Mouse (Mus musculus): ENCODE results near the gene Mrpl52. TPM values are rescaled to one million over a fixed set of nuclear protein-coding genes. Genes with fewer than 3 reads are reported as not detected.

Mrpl52 gene
- total and polyA plus RNA-seq, 3 experiments = 115 to 168 (median 129) TPM

DNA sequence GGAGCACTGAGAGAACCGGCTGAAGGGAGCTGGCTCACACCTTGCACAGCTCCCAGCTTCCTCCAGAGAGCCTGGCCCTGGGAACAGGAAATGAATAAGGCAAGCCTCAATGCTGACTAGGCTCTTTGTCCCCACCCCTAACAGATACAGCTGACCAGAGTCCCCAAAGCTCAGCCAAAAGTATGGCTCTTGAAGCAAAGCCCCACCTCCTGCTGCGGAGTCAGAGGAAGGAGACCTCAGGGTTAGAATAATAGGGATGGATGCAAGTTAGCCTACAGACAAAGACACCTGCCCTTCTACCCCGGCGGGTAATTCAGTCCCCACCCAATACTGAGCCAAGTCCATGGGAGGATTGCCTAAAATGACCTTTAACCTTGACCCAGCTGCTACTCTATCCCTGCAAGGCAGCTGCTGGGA lies 43.3 kb upstream of the Mrpl52 start:
- DNase-seq = peak in 1 of 2 experiments; percentile 48
- Histone ChIP-seq H3K36me3 (ENCODE audit: control insufficient read depth, insufficient read depth, low read length) (no peaks in the 10 kb centered on the region), H3K79me2 (replicated peaks; ENCODE audit: control insufficient read depth, insufficient read depth, low read length) (no peaks in the 10 kb centered on the region), H3K27ac (no peak overlapping the region), H3K4me3 (no peak overlapping the region), H3K4me1 (ENCODE audit: control insufficient read depth, insufficient read depth, low read length) (0 out of 2 replicates have a peak, but pooled peaks cover 1% of the 10 kb centered on the region), H3K9ac (ENCODE audit: low read depth, low read length) (no peak overlapping the region), H3K27me3 (ENCODE audit: control insufficient read depth, insufficient read depth, low read length) (no peaks in the 10 kb centered on the region)
- intact Hi-C loops (cut with DNase I) = no loop called here
- TF ChIP-seq EP300 (IDR thresholded peaks at IDR 0.05; ENCODE audit: insufficient read depth, low read depth, low read length) (no peak), POLR2A (IDR thresholded peaks at IDR 0.05; ENCODE audit: insufficient read depth, low read depth, low read length) (no peak)
- 22% methylated on average over 4 of the region's 4 CpGs for WGBS

DNA sequence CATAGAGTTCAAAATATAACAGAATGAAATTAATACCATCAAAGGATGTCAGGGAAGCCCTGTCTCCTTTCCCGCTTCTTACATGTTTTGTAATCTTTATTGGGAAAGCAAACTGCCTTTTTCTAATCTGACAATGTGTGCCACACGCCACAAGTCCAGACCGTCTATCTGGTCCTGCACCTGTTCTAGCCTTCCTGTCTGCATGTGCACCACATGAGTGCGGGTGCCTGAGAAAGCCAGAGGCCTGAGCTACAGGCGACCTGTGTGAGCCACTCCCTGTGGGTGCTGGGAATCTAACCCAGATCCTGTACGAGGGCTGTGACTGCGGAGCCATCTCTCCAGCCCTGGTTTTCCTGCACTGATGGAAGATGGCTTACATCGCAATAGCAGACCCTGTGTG lies 42.3 kb upstream of the Mrpl52 start:
- WGBS = 89% methylated on average over 8 of the region's 8 CpGs
- DNase-seq = no peak
- Histone ChIP-seq H3K4me1 (ENCODE audit: control insufficient read depth, insufficient read depth, low read length) (0 out of 2 replicates have a peak, but pooled peaks cover 1% of the 10 kb centered on the region), H3K36me3 (ENCODE audit: control insufficient read depth, insufficient read depth, low read length) (no peaks in the 10 kb centered on the region), H3K79me2 (replicated peaks; ENCODE audit: control insufficient read depth, insufficient read depth, low read length) (no peaks in the 10 kb centered on the region), H3K9ac (ENCODE audit: low read depth, low read length) (no peak overlapping the region), H3K27me3 (ENCODE audit: control insufficient read depth, insufficient read depth, low read length) (no peaks in the 10 kb centered on the region), H3K4me3 (no peak overlapping the region), H3K27ac (no peak overlapping the region)
- no peak for TF ChIP-seq POLR2A (IDR thresholded peaks at IDR 0.05; ENCODE audit: insufficient read depth, low read depth, low read length)
- TF ChIP-seq EP300 (IDR thresholded peaks at IDR 0.05; ENCODE audit: insufficient read depth, low read depth, low read length) = no peak
- no peak for TF ChIP-seq CTCF (IDR thresholded peaks at IDR 0.05)
- intact Hi-C loops (cut with DNase I) = no loop called here

DNA sequence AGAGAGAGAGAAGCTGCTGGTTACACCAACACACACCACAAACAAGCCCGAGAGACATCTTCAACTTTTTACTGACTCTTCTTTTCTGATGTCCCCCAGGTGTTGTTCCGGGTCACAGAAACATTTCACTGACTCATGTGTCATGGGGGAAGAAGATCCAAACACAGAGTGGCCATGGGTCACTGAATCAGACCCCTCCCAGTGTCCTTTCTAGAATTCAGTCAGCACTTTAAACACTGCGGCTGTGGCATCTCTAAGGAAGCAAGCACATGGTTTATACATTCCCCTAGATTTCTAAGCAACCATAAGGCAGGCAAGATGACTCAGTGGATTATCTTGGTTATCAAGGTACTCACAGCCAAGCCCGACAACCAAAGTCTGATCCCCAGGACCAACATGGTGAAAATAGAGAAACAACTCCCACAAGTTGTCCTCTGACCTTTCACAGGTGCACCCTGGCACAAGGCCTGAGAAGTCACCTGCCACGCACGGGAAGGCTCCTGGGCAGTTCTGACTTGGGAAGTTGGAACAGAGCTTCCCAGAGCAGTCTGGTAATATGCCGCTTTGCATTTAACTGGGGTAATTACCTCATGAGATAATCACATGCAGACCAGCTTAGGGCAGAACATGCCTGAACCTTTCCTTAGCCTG lies 40.6 kb upstream of the Mrpl52 start:
- H3K36me3 ChIP-seq (ENCODE audit: control insufficient read depth, insufficient read depth, low read length) = no peaks in the 10 kb centered on the region
- no peak for TF ChIP-seq CTCF (IDR thresholded peaks at IDR 0.05)
- TF ChIP-seq POLR2A (IDR thresholded peaks at IDR 0.05; ENCODE audit: insufficient read depth, low read depth, low read length) = no peak
- TF ChIP-seq EP300 (IDR thresholded peaks at IDR 0.05; ENCODE audit: insufficient read depth, low read depth, low read length) = no peak
- H3K4me1 ChIP-seq (ENCODE audit: control insufficient read depth, insufficient read depth, low read length) = 0 out of 2 replicates have a peak, but pooled peaks cover 1% of the 10 kb centered on the region
- 85% methylated on average over 7 of the region's 7 CpGs for WGBS
- H3K27me3 ChIP-seq (ENCODE audit: control insufficient read depth, insufficient read depth, low read length) = no peaks in the 10 kb centered on the region
- DNase-seq = no peak
- H3K79me2 ChIP-seq (replicated peaks; ENCODE audit: control insufficient read depth, insufficient read depth, low read length) = no peaks in the 10 kb centered on the region
- H3K9ac ChIP-seq (ENCODE audit: low read depth, low read length) = no peak overlapping the region
- intact Hi-C loops (cut with DNase I) = no loop called here
- H3K4me3 ChIP-seq = no peak overlapping the region
- H3K27ac ChIP-seq = no peak overlapping the region

DNA sequence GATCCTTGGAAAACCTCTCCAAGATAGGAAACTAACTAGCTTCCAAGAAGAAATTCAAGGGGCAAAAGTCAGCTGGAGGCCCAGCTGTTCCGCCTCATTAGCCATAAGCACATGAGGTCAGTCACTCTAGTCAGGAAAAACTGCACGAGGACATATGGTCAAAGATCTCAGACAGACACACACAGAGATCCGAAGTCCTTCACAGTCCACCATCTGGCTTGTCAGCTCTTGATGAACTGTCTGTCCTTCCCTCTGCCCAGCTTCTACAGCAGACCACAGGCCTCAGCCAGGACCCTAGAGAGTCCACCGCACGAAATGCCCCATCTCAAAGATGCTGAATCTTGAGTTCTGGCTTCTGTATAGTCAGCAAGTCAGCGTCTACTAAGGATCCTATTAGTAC lies 39.2 kb upstream of the Mrpl52 start:
- TF ChIP-seq CTCF (IDR thresholded peaks at IDR 0.05) (no peak), EP300 (IDR thresholded peaks at IDR 0.05; ENCODE audit: insufficient read depth, low read depth, low read length) (no peak), POLR2A (IDR thresholded peaks at IDR 0.05; ENCODE audit: insufficient read depth, low read depth, low read length) (no peak)
- Histone ChIP-seq H3K27ac (no peak overlapping the region), H3K4me1 (ENCODE audit: control insufficient read depth, insufficient read depth, low read length) (0 out of 2 replicates have a peak, but pooled peaks cover 1% of the 10 kb centered on the region), H3K79me2 (replicated peaks; ENCODE audit: control insufficient read depth, insufficient read depth, low read length) (no peaks in the 10 kb centered on the region), H3K9ac (ENCODE audit: low read depth, low read length) (no peak overlapping the region), H3K4me3 (no peak overlapping the region), H3K36me3 (ENCODE audit: control insufficient read depth, insufficient read depth, low read length) (no peaks in the 10 kb centered on the region), H3K27me3 (ENCODE audit: control insufficient read depth, insufficient read depth, low read length) (no peaks in the 10 kb centered on the region)
- 77% methylated on average over 6 of the region's 6 CpGs for WGBS
- intact Hi-C loops (cut with DNase I) = no loop called here
- no peak for DNase-seq

DNA sequence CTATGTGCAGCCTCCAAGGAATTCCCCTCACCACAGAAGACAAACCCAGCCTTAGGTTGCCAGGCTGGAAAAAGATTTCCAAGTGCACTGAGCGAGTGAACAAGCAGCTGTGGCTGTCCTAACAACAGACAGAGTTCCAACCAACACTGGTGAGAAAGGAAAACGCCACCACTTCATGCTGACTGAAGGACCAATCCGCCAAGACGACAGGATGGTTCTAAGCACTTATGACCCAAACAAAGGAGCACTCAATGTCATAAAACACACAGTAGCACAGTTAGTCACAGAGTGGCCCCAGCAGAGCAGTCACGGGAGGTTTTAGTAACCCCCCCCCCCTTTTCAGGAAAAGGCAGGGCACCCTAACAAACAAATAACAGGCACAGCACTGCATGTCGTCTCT lies 35.9 kb upstream of the Mrpl52 start:
- intact Hi-C loops (cut with DNase I) = no loop called here
- WGBS = 62% methylated on average over 6 of the region's 6 CpGs
- no peak for DNase-seq
- H3K79me2 ChIP-seq (replicated peaks; ENCODE audit: control insufficient read depth, insufficient read depth, low read length) = no peaks in the 10 kb centered on the region
- H3K36me3 ChIP-seq (ENCODE audit: control insufficient read depth, insufficient read depth, low read length) = no peaks in the 10 kb centered on the region
- H3K27ac ChIP-seq = no peak overlapping the region
- no peak overlapping the region for H3K4me3 ChIP-seq
- H3K9ac ChIP-seq (ENCODE audit: low read depth, low read length) = no peak overlapping the region
- H3K27me3 ChIP-seq (ENCODE audit: control insufficient read depth, insufficient read depth, low read length) = no peaks in the 10 kb centered on the region
- no peak for TF ChIP-seq CTCF (IDR thresholded peaks at IDR 0.05)
- TF ChIP-seq POLR2A (IDR thresholded peaks at IDR 0.05; ENCODE audit: insufficient read depth, low read depth, low read length) = no peak
- TF ChIP-seq EP300 (IDR thresholded peaks at IDR 0.05; ENCODE audit: insufficient read depth, low read depth, low read length) = no peak
- no peaks in the 10 kb centered on the region for H3K4me1 ChIP-seq (ENCODE audit: control insufficient read depth, insufficient read depth, low read length)

DNA sequence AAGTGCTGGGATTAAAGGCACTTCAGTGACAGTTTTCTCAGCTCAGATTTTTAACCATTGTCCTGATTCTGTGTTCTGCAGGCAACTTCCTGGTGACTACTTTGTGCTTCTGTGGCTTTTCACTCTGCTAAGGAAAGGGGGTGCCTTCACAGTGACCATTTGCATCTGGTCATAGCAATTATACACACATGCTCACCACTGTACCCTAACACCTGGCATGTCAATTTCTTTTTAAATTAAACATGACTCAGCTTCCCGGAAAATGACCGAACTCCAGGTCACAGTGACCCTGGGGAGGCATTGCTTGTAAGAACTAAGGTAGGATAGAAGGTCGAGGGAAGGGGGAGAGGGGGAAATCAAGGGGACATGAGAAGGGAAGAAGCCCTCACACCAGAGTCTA lies 32.9 kb upstream of the Mrpl52 start:
- intact Hi-C loops (cut with DNase I) = no loop called here
- WGBS = 62% methylated on average over 3 of the region's 3 CpGs
- TF ChIP-seq POLR2A (IDR thresholded peaks at IDR 0.05; ENCODE audit: insufficient read depth, low read depth, low read length) = no peak
- no peak for TF ChIP-seq EP300 (IDR thresholded peaks at IDR 0.05; ENCODE audit: insufficient read depth, low read depth, low read length)
- no peak for TF ChIP-seq CTCF (IDR thresholded peaks at IDR 0.05)

More for the DNA sequence above, 32.9 kb upstream of the Mrpl52 start:
- no peaks in the 10 kb centered on the region for H3K79me2 ChIP-seq (replicated peaks; ENCODE audit: control insufficient read depth, insufficient read depth, low read length)
- no peak overlapping the region for H3K27ac ChIP-seq
- no peaks in the 10 kb centered on the region for H3K27me3 ChIP-seq (ENCODE audit: control insufficient read depth, insufficient read depth, low read length)
- no peak overlapping the region for H3K4me3 ChIP-seq
- no peaks in the 10 kb centered on the region for H3K36me3 ChIP-seq (ENCODE audit: control insufficient read depth, insufficient read depth, low read length)
- H3K9ac ChIP-seq (ENCODE audit: low read depth, low read length) = no peak overlapping the region
- no peaks in the 10 kb centered on the region for H3K4me1 ChIP-seq (ENCODE audit: control insufficient read depth, insufficient read depth, low read length)
- DNase-seq = no peak

All from heart, adult 2 months (tissue).